Mouse (Mus musculus): ENCODE data around the gene Fam181a.
A peak's percentile ranks its signal among the peaks of the same experiment; 100 is the strongest.

The Fam181a gene

DNA sequence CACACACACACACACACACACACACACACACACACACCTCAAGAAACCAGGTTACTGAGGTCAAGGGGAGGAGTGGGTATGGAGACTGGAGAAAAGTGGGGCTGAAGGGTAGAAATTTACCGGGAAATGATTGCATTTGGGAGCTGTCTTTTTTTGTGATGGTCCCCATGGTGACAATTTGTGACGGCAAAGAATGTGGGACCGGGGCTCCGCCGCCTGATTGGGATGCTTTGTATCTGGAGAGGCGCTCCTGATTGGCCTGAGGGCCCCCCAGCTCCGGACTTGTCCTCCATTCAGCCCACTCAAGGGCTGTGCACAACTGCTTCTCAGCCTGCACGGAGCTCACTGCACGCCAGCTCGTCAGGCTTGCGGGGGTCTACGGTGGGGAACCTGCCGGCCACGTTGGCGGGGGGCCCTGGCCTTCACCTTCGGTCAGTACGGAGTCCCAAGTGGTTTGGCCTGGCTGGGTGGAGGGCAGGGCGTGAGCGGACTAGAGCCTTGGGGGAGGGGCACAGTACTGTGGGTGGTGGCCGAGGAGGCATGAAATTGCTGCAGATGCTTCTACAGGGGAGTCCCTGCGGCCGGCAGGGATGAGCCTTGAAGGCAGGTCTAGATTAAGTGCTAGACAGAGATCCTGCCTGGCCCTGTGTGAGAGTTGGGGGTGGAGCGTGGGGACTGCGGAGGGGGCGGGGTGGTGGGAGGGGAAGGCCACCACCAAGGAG is 4.0 kb downstream of the Fam181a start:
- peak; percentile 70 to 78 for DNase-seq (ENCODE audit: low spot score in 2 of 2)

- DNase-seq (ENCODE audit: low spot score in 2 of 2): no peak
These were observed 5.2 kb downstream of the Fam181a start for GRCm38 (mm10) chr12:103315831-103316545.

DNA sequence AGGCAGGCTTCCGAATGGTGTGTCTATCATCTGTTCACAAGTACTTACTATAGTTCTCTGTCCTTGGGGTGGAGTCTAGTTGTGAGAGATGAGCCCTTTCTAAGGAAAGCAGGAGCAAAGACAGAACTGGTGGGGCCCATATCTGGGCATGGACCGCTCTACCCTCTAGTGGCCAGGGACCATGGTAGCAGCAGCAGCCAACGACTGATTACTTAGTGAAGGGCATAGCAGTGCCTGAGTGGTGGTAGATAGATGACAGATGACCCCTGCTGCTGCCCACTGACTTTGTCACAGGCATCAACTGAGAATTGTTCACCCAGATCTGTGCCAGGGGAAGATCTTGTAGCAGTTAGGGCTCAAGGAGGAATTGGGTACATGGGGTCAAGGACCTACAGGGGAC is 12.0 kb downstream of the Fam181a start:
- DNase-seq (ENCODE audit: low spot score in 2 of 2): peak in 1 of 2 experiments; percentile 62

GRCm38 (mm10) chr12:103325156-103325857 is 14.5 kb downstream of the Fam181a start:
- peak; percentile 89 to 90 for DNase-seq (ENCODE audit: low spot score in 2 of 2)

GRCm38 (mm10) chr12:103326569-103326968 is 15.8 kb downstream of the Fam181a start:
- DNase-seq (ENCODE audit: low spot score in 2 of 2): no peak

DNA sequence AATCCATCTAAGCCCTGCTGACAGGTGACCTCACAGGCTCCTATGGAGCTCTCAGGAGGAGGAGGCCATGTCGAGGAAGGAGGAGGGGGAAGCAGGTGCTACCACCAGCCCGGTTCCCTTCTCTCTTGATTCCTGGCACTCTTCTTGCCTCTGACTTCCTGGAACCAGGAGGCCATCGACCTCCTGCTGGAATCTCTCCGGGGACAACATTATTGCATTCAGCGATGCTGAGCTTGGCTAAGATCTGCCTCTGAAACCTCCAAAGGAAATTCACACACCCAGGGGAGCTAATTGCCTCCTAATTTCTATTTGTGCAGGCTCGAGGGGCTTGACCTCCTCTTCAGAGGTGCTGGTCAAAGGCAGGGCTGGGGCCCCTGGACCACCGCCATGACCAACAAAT is 16.3 kb downstream of the Fam181a start:
- no peak for DNase-seq (ENCODE audit: low spot score in 2 of 2)

GRCm38 (mm10) chr12:103328448-103329191 is 17.8 kb downstream of the Fam181a start:
- DNase-seq (ENCODE audit: low spot score in 2 of 2): no peak

DNA sequence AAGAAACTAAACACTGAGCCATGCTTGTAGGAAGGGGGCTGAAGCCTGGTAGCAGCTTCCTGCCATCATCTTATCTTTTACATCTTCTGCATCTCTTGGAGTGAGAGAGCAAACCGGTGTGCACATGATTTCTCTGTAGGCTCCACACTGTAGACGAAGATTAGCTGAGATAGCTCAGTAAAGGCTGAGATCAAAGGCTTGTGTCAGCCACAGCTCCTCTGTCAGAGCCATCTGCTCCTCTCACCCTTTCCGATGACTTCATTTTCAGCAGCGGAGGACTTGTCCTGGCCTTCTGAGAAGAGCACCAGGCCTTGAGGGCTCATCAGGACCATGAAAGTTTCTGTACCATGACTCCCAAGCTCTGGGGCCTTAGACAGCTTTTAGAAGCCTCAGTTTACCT is 20.7 kb downstream of the Fam181a start:
- no peak for DNase-seq (ENCODE audit: low spot score in 2 of 2)

GRCm38 (mm10) chr12:103332879-103333278 is 22.1 kb downstream of the Fam181a start:
- no peak for DNase-seq (ENCODE audit: low spot score in 2 of 2)

GRCm38 (mm10) chr12:103333426-103333825 is 22.7 kb downstream of the Fam181a start:
- no peak for DNase-seq (ENCODE audit: low spot score in 2 of 2)

DNA sequence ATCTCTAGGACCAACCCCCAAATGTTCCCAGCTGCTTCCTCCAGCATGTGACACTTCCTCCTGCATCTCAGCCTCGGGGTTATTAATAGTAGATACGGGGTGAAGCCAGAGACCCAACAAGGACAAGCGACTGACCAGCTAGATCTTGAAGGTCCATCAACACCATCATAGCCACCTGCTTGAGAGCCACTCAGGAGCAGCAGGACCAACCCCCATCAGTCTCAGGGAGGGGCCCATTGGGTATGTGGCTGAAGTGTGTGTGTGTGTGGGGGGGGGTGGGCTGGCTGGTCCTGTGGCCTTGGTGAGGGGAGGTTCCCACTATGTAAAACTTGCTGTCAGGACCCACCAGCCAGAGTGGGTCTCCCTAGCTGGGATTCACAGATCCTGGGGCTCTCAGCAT is 26.0 kb downstream of the Fam181a start:
- no peak for DNase-seq (ENCODE audit: low spot score in 2 of 2)

- no peak for DNase-seq (ENCODE audit: low spot score in 2 of 2)
These were observed 27.5 kb downstream of the Fam181a start for GRCm38 (mm10) chr12:103338162-103338798.

GRCm38 (mm10) chr12:103341212-103341611 is 30.4 kb downstream of the Fam181a start:
- DNase-seq (ENCODE audit: low spot score in 2 of 2): no peak

DNA sequence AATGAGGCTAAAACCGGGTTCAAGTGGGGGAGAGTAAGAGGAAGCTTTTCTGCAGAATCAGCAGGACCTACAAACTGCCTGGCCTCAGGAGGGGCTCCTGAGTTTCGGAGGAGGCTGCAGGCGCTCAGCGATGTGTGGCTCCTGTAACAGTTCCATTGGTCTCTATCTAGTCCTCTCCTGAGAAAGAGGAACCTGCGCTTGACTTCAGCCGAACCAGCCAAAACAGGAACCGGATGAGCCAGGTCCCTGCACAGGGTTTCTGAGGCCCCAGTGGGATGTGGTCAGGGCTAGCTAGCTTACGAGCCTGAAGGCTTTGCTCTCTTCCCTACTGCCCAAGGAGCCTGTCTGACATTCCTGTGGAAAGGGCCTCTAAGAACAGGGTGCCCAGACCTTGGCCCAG is 32.7 kb downstream of the Fam181a start:
- peak; percentile 56 to 66 for DNase-seq (ENCODE audit: low spot score in 2 of 2)

DNA sequence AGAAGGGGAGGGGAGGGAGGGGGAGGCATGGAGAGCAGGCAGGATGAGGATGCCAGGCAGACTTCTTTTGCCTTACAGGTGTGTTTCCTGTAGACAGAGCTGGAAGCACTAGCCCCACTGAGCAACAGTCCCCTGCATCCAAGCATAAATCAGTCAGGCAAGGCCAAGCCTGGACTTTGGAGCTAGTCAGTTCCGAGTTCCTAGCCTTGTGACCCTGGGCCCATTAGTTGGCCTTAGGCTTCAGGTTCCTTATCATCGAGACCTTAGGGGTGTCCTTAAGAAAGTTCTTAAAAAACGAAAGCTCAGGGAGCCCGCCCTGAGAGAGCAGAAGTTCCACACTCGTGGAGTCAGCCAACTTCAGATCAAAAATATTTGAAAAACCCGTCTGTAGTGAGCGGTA is 34.2 kb downstream of the Fam181a start:
- no peak for DNase-seq (ENCODE audit: low spot score in 2 of 2)

- no peak for DNase-seq (ENCODE audit: low spot score in 2 of 2)
These were observed 36.2 kb downstream of the Fam181a start for GRCm38 (mm10) chr12:103346945-103347344.

- DNase-seq (ENCODE audit: low spot score in 2 of 2): no peak
These were observed 36.6 kb downstream of the Fam181a start for GRCm38 (mm10) chr12:103347406-103347805.

DNA sequence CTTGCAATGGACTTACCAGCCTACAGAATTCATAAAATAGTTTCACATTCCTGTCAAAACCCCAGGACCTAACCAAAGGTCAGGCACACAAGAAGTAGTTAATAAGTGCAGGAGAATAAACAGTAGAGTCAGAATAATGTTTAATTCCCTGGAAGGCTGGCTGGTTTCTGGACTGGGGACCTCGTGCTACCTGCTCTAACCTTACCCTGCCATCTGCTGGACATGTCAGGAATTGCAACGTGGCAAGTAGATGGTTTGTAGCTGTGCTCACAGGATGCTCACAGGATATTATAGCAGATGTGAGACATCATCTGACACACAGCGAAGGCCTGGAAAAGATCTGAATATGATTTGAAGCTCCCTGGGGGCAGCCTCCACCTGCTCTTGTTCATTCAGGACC is 37.7 kb downstream of the Fam181a start:
- peak; percentile 82 to 91 for DNase-seq (ENCODE audit: low spot score in 2 of 2)

DNA sequence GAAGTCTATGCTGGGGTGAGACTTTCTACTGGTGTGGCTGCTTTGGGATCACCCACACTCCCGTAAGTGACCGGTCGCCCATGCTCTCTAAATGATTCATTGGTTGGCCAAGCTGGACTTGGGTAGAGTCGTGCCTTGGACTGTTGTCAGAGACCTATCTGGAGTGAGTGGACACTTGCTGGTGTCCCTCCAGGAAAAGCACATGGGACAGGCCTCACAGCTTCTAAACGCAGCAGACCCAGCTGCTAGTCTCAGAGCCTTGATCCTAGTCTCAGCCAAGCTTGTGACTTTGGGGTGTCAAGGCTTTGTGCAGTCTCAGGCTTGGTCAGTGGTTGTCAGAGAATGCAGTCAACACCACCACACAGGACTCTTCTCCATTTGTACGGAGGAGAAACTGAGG is 42.0 kb downstream of the Fam181a start:
- DNase-seq (ENCODE audit: low spot score in 2 of 2): no peak

- peak; percentile 65 to 80 for DNase-seq (ENCODE audit: low spot score in 2 of 2)
These were observed 42.8 kb downstream of the Fam181a start for GRCm38 (mm10) chr12:103353538-103353937.

GRCm38 (mm10) chr12:103355746-103356414 is 45.1 kb downstream of the Fam181a start, which contains the start of gene Asb2:
Gene Asb2 (minus strand): TSS chr12:103356001.
- no peak for DNase-seq (ENCODE audit: low spot score in 2 of 2)

Measured in right cerebral cortex, postnatal 10 days (tissue).